Mouse (Mus musculus) small intestine, adult 2 months (tissue): ENCODE data around the gene Rin3. TPM values are rescaled to one million over a fixed set of nuclear protein-coding genes. Genes with fewer than 3 reads are reported as not detected.

Source experiments
- H3K27ac ChIP-seq: fragments of 200-500 bp; 2 replicates; pipeline ENCODE4 v1.5.1; 2012; ENCODE audit warnings: low read depth, low read length, control low read depth, inconsistent platforms; ENCODE audit not compliant: insufficient read depth
- H3K27me3 ChIP-seq: fragments of 200-500 bp; 2 replicates; pipeline ENCODE4 v1.6.1; 2012; ENCODE audit warnings: mild to moderate bottlenecking, moderate library complexity, low read length, inconsistent platforms; ENCODE audit not compliant: control insufficient read depth, insufficient read depth
- H3K36me3 ChIP-seq: fragments of 200-500 bp; 2 replicates; pipeline ENCODE4 v1.6.1; 2012; ENCODE audit warnings: mild to moderate bottlenecking, low read length, control low read depth, inconsistent platforms; ENCODE audit not compliant: control insufficient read depth, insufficient read depth
- H3K4me1 ChIP-seq: fragments of 200-500 bp; 2 replicates; pipeline ENCODE4 v1.6.1; 2012; ENCODE audit warnings: low read length, inconsistent platforms, mixed read lengths; ENCODE audit not compliant: control insufficient read depth, insufficient read depth, insufficient read length
- H3K4me3 ChIP-seq: fragments of 200-500 bp; 2 replicates; pipeline ENCODE4 v1.5.1; 2012; ENCODE audit warnings: low read depth, mild to moderate bottlenecking, control low read depth, inconsistent platforms, low read length, moderate library complexity
- CTCF ChIP-seq: fragments of 200-500 bp; IDR thresholded peaks from 2 replicates; pipeline ENCODE4 v1.5.1; 2012; ENCODE audit warnings: low read depth, mild to moderate bottlenecking, control low read depth, inconsistent platforms, low read length, moderate library complexity, mixed read lengths; ENCODE audit not compliant: insufficient replicate concordance, insufficient read length; ENCODE audit errors: extremely low read depth
- POLR2A ChIP-seq: fragments of 200-500 bp; IDR thresholded peaks from 2 replicates; pipeline ENCODE4 v1.6.1; 2012; ENCODE audit warnings: low read depth, mild to moderate bottlenecking, control low read depth, inconsistent platforms, low read length, moderate library complexity
- WGBS: fragments of 180-500 bp; shearing (Covaris S2); methylation state at CpG from one replicate; pipeline ENCODE4 v1.1.7; 2018; 5-methylcytosine and 5-hydroxymethylcytosine counted together
- polyA plus RNA-seq: library from polyadenylated mRNA; depleted of rRNA; stranded (reverse); fragments of >200 nt; gene quantifications from 2 replicates; pipeline ENCODE4 v1.2.3, GENCODE M21; 2012

Rin3 gene
- polyA plus RNA-seq, 1 experiment: 10.7 TPM

- 78% methylated on average over 6 of the region's 6 CpGs for WGBS
- H3K4me1 ChIP-seq: peaks cover 4% of the 10 kb centered on the region; the same call in 1 of the 2 replicates
- H3K4me3 ChIP-seq: no peak overlapping the region
- no peak overlapping the region for H3K27ac ChIP-seq
- H3K36me3 ChIP-seq: peaks cover 3% of the 10 kb centered on the region; the same call in 1 of the 2 replicates
- TF ChIP-seq CTCF (no peak), POLR2A (no peak)
- H3K27me3 ChIP-seq: no peaks in the 10 kb centered on the region
Observed at GRCm38 (mm10) chr12:102414686-102415085, 131.8 kb downstream of the Rin3 start.

GRCm38 (mm10) chr12:102416391-102416837 lies 133.6 kb downstream of the Rin3 start:
- TF ChIP-seq CTCF (no peak), POLR2A (no peak)
- Histone ChIP-seq H3K27ac (no peak overlapping the region), H3K27me3 (no peaks in the 10 kb centered on the region), H3K4me1 (peaks cover 8% of the 10 kb centered on the region; the same call in 1 of the 2 replicates), H3K4me3 (no peak overlapping the region), H3K36me3 (peaks cover 3% of the 10 kb centered on the region; the same call in 1 of the 2 replicates)
- WGBS: 55% methylated on average over 7 of the region's 7 CpGs

GRCm38 (mm10) chr12:102416955-102417510 lies 134.2 kb downstream of the Rin3 start:
- WGBS: 69% methylated on average over 7 of the region's 7 CpGs
- Histone ChIP-seq H3K4me1 (peaks cover 8% of the 10 kb centered on the region; the same call in 1 of the 2 replicates), H3K27me3 (no peaks in the 10 kb centered on the region), H3K27ac (no peak overlapping the region), H3K36me3 (peaks cover 4% of the 10 kb centered on the region), H3K4me3 (no peak overlapping the region)
- TF ChIP-seq POLR2A (no peak), CTCF (no peak)

GRCm38 (mm10) chr12:102417701-102418100 lies 134.9 kb downstream of the Rin3 start:
- H3K27me3 ChIP-seq: no peaks in the 10 kb centered on the region
- peaks cover 4% of the 10 kb centered on the region for H3K36me3 ChIP-seq
- no peak overlapping the region for H3K27ac ChIP-seq
- H3K4me3 ChIP-seq: no peak overlapping the region
- WGBS: 73% methylated on average over 6 of the region's 6 CpGs
- H3K4me1 ChIP-seq: peaks cover 8% of the 10 kb centered on the region; the same call in 1 of the 2 replicates
- TF ChIP-seq CTCF (no peak), POLR2A (no peak)

- Histone ChIP-seq H3K36me3 (peaks cover 4% of the 10 kb centered on the region; the same call in 1 of the 2 replicates), H3K27ac (no peak overlapping the region), H3K4me3 (no peak overlapping the region), H3K4me1 (peaks cover 8% of the 10 kb centered on the region; the same call in 1 of the 2 replicates), H3K27me3 (no peaks in the 10 kb centered on the region)
- WGBS: 85% methylated on average over 3 of the region's 3 CpGs
- TF ChIP-seq CTCF (no peak), POLR2A (no peak)
Observed at GRCm38 (mm10) chr12:102419544-102419943, 136.7 kb downstream of the Rin3 start.

GRCm38 (mm10) chr12:102420168-102420890 lies 137.5 kb downstream of the Rin3 start:
- Histone ChIP-seq H3K27me3 (no peaks in the 10 kb centered on the region), H3K36me3 (peaks cover 4% of the 10 kb centered on the region; the same call in 1 of the 2 replicates), H3K4me1 (peaks cover 6% of the 10 kb centered on the region; the same call in 1 of the 2 replicates), H3K4me3 (no peak overlapping the region), H3K27ac (no peak overlapping the region)
- TF ChIP-seq CTCF: no peak
- TF ChIP-seq POLR2A: no peak
- 51% methylated on average over 10 of the region's 10 CpGs for WGBS

- no peak for TF ChIP-seq CTCF
- TF ChIP-seq POLR2A: no peak
- H3K36me3 ChIP-seq: peaks cover 4% of the 10 kb centered on the region; the same call in 1 of the 2 replicates
- H3K4me3 ChIP-seq: no peak overlapping the region
- H3K27me3 ChIP-seq: no peaks in the 10 kb centered on the region
- peak overlapping the region; percentile 32; the same call in 1 of the 2 replicates for H3K27ac ChIP-seq
- peaks cover 8% of the 10 kb centered on the region; the same call in 1 of the 2 replicates for H3K4me1 ChIP-seq
- WGBS: 78% methylated on average over 6 of the region's 6 CpGs
Observed at GRCm38 (mm10) chr12:102422065-102422464, 139.2 kb downstream of the Rin3 start.
